In genomic region chr13:23524654-23525053, GRCm38 (mm10) we compare ENCODE assay signal across 8 mouse cellular contexts. TPM values are rescaled to one million over a fixed set of nuclear protein-coding genes. Genes with fewer than 3 reads are reported as not detected.
A peak's percentile ranks its signal among the peaks of the same experiment; 100 is the strongest.
DNase-seq lines count a peak whose midpoint lies in the region; ATAC-seq and TF ChIP-seq lines count a peak whose summit lies in the region.

No protein-coding gene starts in this region.

- intact Hi-C loops in heart, postnatal 10 days (cut with DNase I): loop anchor here (1.0 kb wide), 2 partner anchors 92 to 100 kb away; no protein-coding TSS in a partner anchor

- no peaks in the 10 kb centered on the region; a peak in 1 of 4 replicates for H3K4me1 ChIP-seq in ES-E14 (ENCODE audit: control insufficient read depth in 2 of 2, insufficient read depth in 2 of 2, low read length in 2 of 2, poor library complexity in 1 of 2)
- peaks cover 25% of the 10 kb centered on the region for H3K4me1 ChIP-seq in lung, embryonic 15.5 days

- H3K9me3 ChIP-seq in ES-E14 (ENCODE audit: control insufficient read depth, insufficient read depth, low read depth, low read length): no peaks in the 10 kb centered on the region
- H3K9me3 ChIP-seq in lung, embryonic 15.5 days: no peaks in the 10 kb centered on the region

- no peak overlapping the region for H3K27ac ChIP-seq in ES-E14 (ENCODE audit: insufficient read depth, low read depth, low read length, poor library complexity, severe bottlenecking)
- no peak overlapping the region for H3K27ac ChIP-seq in lung, embryonic 15.5 days

- no peaks in the 10 kb centered on the region for H3K27me3 ChIP-seq in lung, embryonic 15.5 days

- DNase-seq in ES-E14 (ENCODE audit: low read depth, low spot score): no peak
- DNase-seq in brain, adult 2 months (ENCODE audit: low read depth, low spot score): peak; percentile 91
- peak; percentile 74 to 86 for DNase-seq in heart, postnatal 10 days
- peak; percentile 66 to 78 for DNase-seq in layer of hippocampus, adult 18-20 months (ENCODE audit: low spot score in 2 of 2)
- DNase-seq in urinary bladder, postnatal 14 days (ENCODE audit: low spot score): peak; percentile 75

- no peak overlapping the region for H3K4me3 ChIP-seq in ES-E14 (ENCODE audit: insufficient read depth in 1 of 2, low read depth in 1 of 2, low read length in 2 of 2, poor library complexity in 1 of 2, severe bottlenecking in 1 of 2)
- H3K4me3 ChIP-seq in lung, embryonic 15.5 days: no peak overlapping the region

- no peaks in the 10 kb centered on the region for H3K36me3 ChIP-seq in ES-E14 (ENCODE audit: control insufficient read depth, insufficient read depth, low read length, poor library complexity, severe bottlenecking)
- no peaks in the 10 kb centered on the region for H3K36me3 ChIP-seq in lung, embryonic 15.5 days

- no peak overlapping the region for H3K9ac ChIP-seq in ES-E14 (ENCODE audit: insufficient read depth, low read depth, low read length, poor library complexity, severe bottlenecking)
- no peak overlapping the region for H3K9ac ChIP-seq in lung, embryonic 15.5 days

- in situ Hi-C loops in ES-E14 (cut with MboI; ENCODE audit: low sequenced_read_pairs in 2 of 2, unreplicated experiment in 2 of 2): loop anchor here (10.0 to 25.0 kb wide), 3 partner anchors 212 to 1600 kb away; partner anchors contain the start of genes Hist1h2ag (in 1 of the 2), Hist1h2ah (in 1 of the 2), Hist1h2bj (in 1 of the 2) and Hist1h2bk (in 1 of the 2)

- H3K4me2 ChIP-seq in lung, embryonic 15.5 days: peak overlapping the region; percentile 6; the same call in 1 of the 2 replicates

- peak; percentile 73 for ATAC-seq in erythroblast, adult 5-6 weeks (replicated peaks; ENCODE audit: low FRiP score, poor library complexity, severe bottlenecking)
- ATAC-seq in lung, embryonic 15.5 days (ENCODE audit: borderline replicate concordance, extremely low read depth, low FRiP score, low TSS enrichment): 0 out of 2 replicates have a peak, but pooled peaks have one; percentile 47
- ATAC-seq in neutrophil, adult 5-6 weeks (ENCODE audit: extremely low read depth, insufficient number of reproducible peaks, low FRiP score, poor library complexity, severe bottlenecking): peak; percentile 66; the same call in 1 of the 2 replicates

- 12% methylated on average over 5 of the region's 5 CpGs for WGBS in lung, embryonic 15.5 days

TF ChIP-seq in ES-E14, 5 proteins besides CTCF, POLR2A, EP300 and RAD21:
- TF ChIP-seq CHD2 (IDR thresholded peaks at IDR 0.05; ENCODE audit: low read depth, low read length) (no peak), ZC3H11A (IDR thresholded peaks at IDR 0.05; ENCODE audit: borderline replicate concordance, low read depth, low read length) (peak; percentile 91), MAFK (IDR thresholded peaks at IDR 0.05; ENCODE audit: insufficient read depth, low read depth, low read length) (no peak), HCFC1 (IDR thresholded peaks at IDR 0.05; ENCODE audit: borderline replicate concordance, insufficient read depth, low read length) (no peak), ZNF384 (IDR thresholded peaks at IDR 0.05; ENCODE audit: low read depth, low read length) (peak; percentile 81)

RNA-seq across cellular contexts. Expression of gene Hist1h4h, which starts 6.2 kb away (rescaled TPM):
- total RNA-seq in ES-E14 (2012; rRNA removed): 2,382 and 2,804 TPM in 2 replicates
- total RNA-seq in erythroblast, adult 5-6 weeks (2015; ENCODE audit: low replicate concordance): 19.8 and 50.6 TPM in 2 replicates
- total RNA-seq in erythroblast, adult 5-6 weeks (2017; ENCODE audit: low replicate concordance): 443 and 524 TPM in 2 replicates
- 100 to 1,000 TPM; 743 to 812 TPM for total RNA-seq in heart, postnatal 10 days (2021)
- total RNA-seq in layer of hippocampus, adult 18-20 months (2021): 100 to 1,000 TPM; 331 to 357 TPM
- polyA plus RNA-seq in lung, embryonic 15.5 days (2015; fragmentation: Nextera tagmentation; extraction: Ambion mirVana): 6.9 and 8.1 TPM in 2 replicates
- 161 and 193 TPM in 2 replicates for total RNA-seq in neutrophil, adult 5-6 weeks (2017)

RNA-seq across cellular contexts. Expression of gene Hist1h2af, which starts 9.1 kb away (rescaled TPM):
- 1,402 and 1,887 TPM in 2 replicates for total RNA-seq in ES-E14 (2012; rRNA removed)
- 20.7 and 32.7 TPM in 2 replicates for total RNA-seq in erythroblast, adult 5-6 weeks (2015; ENCODE audit: low replicate concordance)
- total RNA-seq in erythroblast, adult 5-6 weeks (2017; ENCODE audit: low replicate concordance): 925 and 1,298 TPM in 2 replicates
- 100 to 1,000 TPM; 171 to 245 TPM for total RNA-seq in heart, postnatal 10 days (2021)
- total RNA-seq in layer of hippocampus, adult 18-20 months (2021): 1 to 10 TPM in 1 of 2 experiments, not detected in 1; 3.0 TPM
- polyA plus RNA-seq in lung, embryonic 15.5 days (2015; fragmentation: Nextera tagmentation; extraction: Ambion mirVana): 6.2 and 8.4 TPM in 2 replicates
- total RNA-seq in neutrophil, adult 5-6 weeks (2017): 3.5 and 5.0 TPM in 2 replicates

RNA-seq across cellular contexts. Expression of gene Hist1h3g, which starts 10.6 kb away (rescaled TPM):
- total RNA-seq in ES-E14 (2012; rRNA removed): 436 and 621 TPM in 2 replicates
- 74.4 and 97.2 TPM in 2 replicates for total RNA-seq in erythroblast, adult 5-6 weeks (2015; ENCODE audit: low replicate concordance)
- 54.5 and 131 TPM in 2 replicates for total RNA-seq in erythroblast, adult 5-6 weeks (2017; ENCODE audit: low replicate concordance)
- 10 to 100 TPM; 45.9 to 66.2 TPM for total RNA-seq in heart, postnatal 10 days (2021)
- total RNA-seq in layer of hippocampus, adult 18-20 months (2021): 1 to 10 TPM; 2.1 to 4.9 TPM
- polyA plus RNA-seq in lung, embryonic 15.5 days (2015; fragmentation: Nextera tagmentation; extraction: Ambion mirVana): 9.5 and 10.8 TPM in 2 replicates
- total RNA-seq in neutrophil, adult 5-6 weeks (2017): not detected in 2 replicates

RNA-seq across cellular contexts. Expression of gene Hist1h2bh, which starts 18.5 kb away (rescaled TPM):
- 98.5 and 146 TPM in 2 replicates for total RNA-seq in ES-E14 (2012; rRNA removed)
- total RNA-seq in erythroblast, adult 5-6 weeks (2015; ENCODE audit: low replicate concordance): 13.4 and 18.2 TPM in 2 replicates
- total RNA-seq in erythroblast, adult 5-6 weeks (2017; ENCODE audit: low replicate concordance): 63.0 and 67.3 TPM in 2 replicates
- total RNA-seq in heart, postnatal 10 days (2021): 10 to 100 TPM in 1 of 2 experiments, 1 to 10 TPM in 1; 9.2 to 11.2 TPM
- total RNA-seq in layer of hippocampus, adult 18-20 months (2021): under 1 TPM; 0.43 to 0.54 TPM
- polyA plus RNA-seq in lung, embryonic 15.5 days (2015; fragmentation: Nextera tagmentation; extraction: Ambion mirVana): 1.4 TPM in 2 replicates
- 5.8 and 6.4 TPM in 2 replicates for total RNA-seq in neutrophil, adult 5-6 weeks (2017)

RNA-seq across cellular contexts. Expression of gene Hist1h3f, which starts 19.2 kb away (rescaled TPM):
- 245 and 289 TPM in 2 replicates for total RNA-seq in ES-E14 (2012; rRNA removed)
- 12.7 and 21.7 TPM in 2 replicates for total RNA-seq in erythroblast, adult 5-6 weeks (2015; ENCODE audit: low replicate concordance)
- 51.2 and 57.7 TPM in 2 replicates for total RNA-seq in erythroblast, adult 5-6 weeks (2017; ENCODE audit: low replicate concordance)
- total RNA-seq in heart, postnatal 10 days (2021): 10 to 100 TPM; 52.6 to 63.4 TPM
- 10 to 100 TPM; 15.1 to 16.5 TPM for total RNA-seq in layer of hippocampus, adult 18-20 months (2021)
- 0.75 and 1.5 TPM in 2 replicates for polyA plus RNA-seq in lung, embryonic 15.5 days (2015; fragmentation: Nextera tagmentation; extraction: Ambion mirVana)
- 21.9 and 24.1 TPM in 2 replicates for total RNA-seq in neutrophil, adult 5-6 weeks (2017)

Comparison
In these comparisons a context has a peak if more than half of its experiments do, and no peak if none do; other contexts are left out.
1. RNA of gene Hist1h3g, which starts 10.6 kb away (total RNA-seq): 436 to 621 TPM in ES-E14, 54.5 to 131 TPM in erythroblast, adult 5-6 weeks and 45.9 to 66.2 TPM in heart, postnatal 10 days; 2.1 to 4.9 TPM in layer of hippocampus, adult 18-20 months and not detected in neutrophil, adult 5-6 weeks; every median in the first group is over 4 times any median in the second.
2. Peak in every context shown above with its lines, with median percentiles within 50 percentile points of each other: ATAC-seq.